Mouse (Mus musculus) midbrain, embryonic 11.5 days (tissue): ENCODE data around the gene Rabif. TPM values are rescaled to one million over a fixed set of nuclear protein-coding genes. Genes with fewer than 3 reads are reported as not detected.
"Not testable (repeated sequence)": the region's sequence is repeated elsewhere in the genome, so short reads cannot be mapped to it uniquely, and the experiment has no call there.

Experiments
- ATAC-seq: fragments of 200-750 bp; cut with Nextera tagmentation; 2 replicates; pipeline ENCODE4 v1.8.0; 2017; ENCODE audit warnings: moderate TSS enrichment, moderate library complexity; ENCODE audit not compliant: low FRiP score
- DNase-seq: peaks from one replicate; pipeline ENCODE4 v3.0.0; 2015; ENCODE audit warnings: low spot score; ENCODE audit errors: missing footprints
- H3K27ac ChIP-seq: fragments of 300-500 bp; sonication (generic); 2 replicates; pipeline ENCODE4 v1.5.1; 2014; ENCODE audit warnings: low read depth, low read length
- H3K27me3 ChIP-seq: fragments of 300-500 bp; sonication (generic); 2 replicates; pipeline ENCODE4 v1.6.1; 2014; ENCODE audit warnings: mild to moderate bottlenecking, low read length, moderate library complexity, mixed read lengths; ENCODE audit not compliant: control insufficient read depth, insufficient read depth
- H3K36me3 ChIP-seq: fragments of 300-500 bp; sonication (generic); 2 replicates; pipeline ENCODE4 v1.6.1; 2014; ENCODE audit warnings: mild to moderate bottlenecking, low read length, moderate library complexity, mixed read lengths; ENCODE audit not compliant: control insufficient read depth, insufficient read depth
- H3K4me1 ChIP-seq: fragments of 300-500 bp; sonication (generic); 2 replicates; pipeline ENCODE4 v1.6.1; 2014; ENCODE audit warnings: low read length; ENCODE audit not compliant: control insufficient read depth, insufficient read depth
- H3K4me2 ChIP-seq: fragments of 300-500 bp; sonication (generic); 2 replicates; pipeline ENCODE4 v1.6.1; 2014; ENCODE audit warnings: mild to moderate bottlenecking, moderate library complexity
- H3K4me3 ChIP-seq: fragments of 300-500 bp; sonication (generic); 2 replicates; pipeline ENCODE4 v1.5.1; 2014; ENCODE audit warnings: low read depth, low read length
- H3K9ac ChIP-seq: fragments of 300-500 bp; sonication (generic); 2 replicates; pipeline ENCODE4 v1.6.1; 2014; ENCODE audit warnings: low read length
- H3K9me3 ChIP-seq: fragments of 300-500 bp; sonication (generic); 2 replicates; pipeline ENCODE4 v1.6.1; 2016; ENCODE audit warnings: low read length; ENCODE audit not compliant: control insufficient read depth
- WGBS: fragments of 180-500 bp; shearing (Covaris S2); extraction: QIAGEN DNeasy Blood & Tissue Kit; methylation state at CpG from one replicate; pipeline ENCODE4 v1.1.7; 2014; 5-methylcytosine and 5-hydroxymethylcytosine counted together
- polyA plus RNA-seq: library from polyadenylated mRNA; unstranded; fragments of >200 nt; fragmentation: Nextera tagmentation; extraction: Ambion mirVana; gene quantifications from 2 replicates; pipeline ENCODE4 v1.2.1, GENCODE M21; 2014

The Rabif gene
- polyA plus RNA-seq, 1 experiment from 2014 or later: 48.1 TPM

GRCm38 (mm10) chr1:134533710-134534109 is 39.3 kb downstream of the Rabif start:
- H3K36me3 ChIP-seq, H3K27me3 ChIP-seq, H3K9ac ChIP-seq, H3K4me3 ChIP-seq, DNase-seq, ATAC-seq, H3K4me2 ChIP-seq, H3K9me3 ChIP-seq, H3K27ac ChIP-seq, H3K4me1 ChIP-seq: not testable (repeated sequence)
- WGBS: 90% methylated on average over 10 of the region's 10 CpGs

GRCm38 (mm10) chr1:134535054-134535453 is 40.6 kb downstream of the Rabif start:
- Histone ChIP-seq H3K4me2 (no peak overlapping the region), H3K4me3 (no peak overlapping the region), H3K9ac (no peak overlapping the region), H3K36me3 (no peaks in the 10 kb centered on the region), H3K27ac (no peak overlapping the region), H3K4me1 (no peaks in the 10 kb centered on the region), H3K27me3 (no peaks in the 10 kb centered on the region), H3K9me3 (no peaks in the 10 kb centered on the region)
- ATAC-seq: no peak
- WGBS: 97% methylated on average over 1 of the region's 1 CpGs
- no peak for DNase-seq

GRCm38 (mm10) chr1:134535513-134535912 is 41.1 kb downstream of the Rabif start:
- ATAC-seq (no peak), DNase-seq (no peak)
- no peak overlapping the region for H3K4me3 ChIP-seq
- H3K4me1 ChIP-seq: no peaks in the 10 kb centered on the region
- no peaks in the 10 kb centered on the region for H3K36me3 ChIP-seq
- no peak overlapping the region for H3K27ac ChIP-seq
- H3K27me3 ChIP-seq: no peaks in the 10 kb centered on the region
- no peak overlapping the region for H3K9ac ChIP-seq
- H3K4me2 ChIP-seq: no peak overlapping the region
- H3K9me3 ChIP-seq: no peaks in the 10 kb centered on the region
- 74% methylated on average over 3 of the region's 3 CpGs for WGBS

GRCm38 (mm10) chr1:134540610-134541009 is 46.2 kb downstream of the Rabif start:
- no peaks in the 10 kb centered on the region for H3K36me3 ChIP-seq
- H3K4me2 ChIP-seq: no peak overlapping the region
- no peaks in the 10 kb centered on the region; the same call in 1 of the 2 replicates for H3K9me3 ChIP-seq
- H3K4me1 ChIP-seq: no peaks in the 10 kb centered on the region
- H3K9ac ChIP-seq: no peak overlapping the region
- H3K4me3 ChIP-seq: no peak overlapping the region
- no peak for ATAC-seq
- H3K27ac ChIP-seq: no peak overlapping the region
- 89% methylated on average over 10 of the region's 10 CpGs for WGBS
- no peaks in the 10 kb centered on the region for H3K27me3 ChIP-seq
- DNase-seq: no peak

GRCm38 (mm10) chr1:134548231-134548630 is 53.8 kb downstream of the Rabif start:
- H3K4me3 ChIP-seq: no peak overlapping the region
- no peak for DNase-seq
- WGBS: 77% methylated on average over 4 of the region's 4 CpGs
- ATAC-seq: no peak
- H3K9me3 ChIP-seq: no peaks in the 10 kb centered on the region; the same call in 1 of the 2 replicates
- no peak overlapping the region for H3K9ac ChIP-seq
- H3K36me3 ChIP-seq: no peaks in the 10 kb centered on the region
- H3K27me3 ChIP-seq: no peaks in the 10 kb centered on the region
- H3K27ac ChIP-seq: no peak overlapping the region
- no peak overlapping the region for H3K4me2 ChIP-seq
- H3K4me1 ChIP-seq: no peaks in the 10 kb centered on the region

GRCm38 (mm10) chr1:134549632-134550132 is 55.2 kb downstream of the Rabif start, which contains the start of gene Mgat4e:
Gene Mgat4e, minus strand, starts transcription at chr1:134549682.
- Histone ChIP-seq H3K4me1 (no peaks in the 10 kb centered on the region), H3K9me3 (no peaks in the 10 kb centered on the region; the same call in 1 of the 2 replicates), H3K9ac (no peak within 1 kb of the TSS), H3K4me2 (no peak within 1 kb of the TSS), H3K36me3 (no peaks in the 10 kb centered on the region), H3K4me3 (no peak within 1 kb of the TSS), H3K27me3 (no peaks in the 10 kb centered on the region), H3K27ac (no peak within 1 kb of the TSS)
- ATAC-seq (no peak), DNase-seq (peak; percentile 60)
- WGBS: 64% methylated on average over 7 of the region's 7 CpGs

- ATAC-seq: no peak
- no peak overlapping the region for H3K4me3 ChIP-seq
- DNase-seq: no peak
- H3K9ac ChIP-seq: no peak overlapping the region
- no peaks in the 10 kb centered on the region for H3K36me3 ChIP-seq
- H3K27me3 ChIP-seq: peaks cover 4% of the 10 kb centered on the region; the same call in 1 of the 2 replicates
- H3K9me3 ChIP-seq: no peaks in the 10 kb centered on the region
- no peak overlapping the region for H3K27ac ChIP-seq
- 93% methylated on average over 3 of the region's 3 CpGs for WGBS
- no peak overlapping the region for H3K4me2 ChIP-seq
- peaks cover 4% of the 10 kb centered on the region for H3K4me1 ChIP-seq
Measured at GRCm38 (mm10) chr1:134551869-134552268, 57.4 kb downstream of the Rabif start.

GRCm38 (mm10) chr1:134552396-134552795 is 57.9 kb downstream of the Rabif start:
- Histone ChIP-seq H3K9ac (no peak overlapping the region), H3K36me3 (no peaks in the 10 kb centered on the region), H3K4me3 (no peak overlapping the region), H3K27ac (no peak overlapping the region), H3K9me3 (no peaks in the 10 kb centered on the region), H3K4me1 (peaks cover 7% of the 10 kb centered on the region), H3K4me2 (no peak overlapping the region), H3K27me3 (peaks cover 4% of the 10 kb centered on the region; the same call in 1 of the 2 replicates)
- no peak for ATAC-seq
- DNase-seq: peak; percentile 4
- WGBS: 75% methylated on average over 3 of the region's 3 CpGs

GRCm38 (mm10) chr1:134555240-134555870 is 60.9 kb downstream of the Rabif start:
- ATAC-seq (no peak), DNase-seq (peak; percentile 84)
- Histone ChIP-seq H3K36me3 (no peaks in the 10 kb centered on the region), H3K9me3 (no peaks in the 10 kb centered on the region), H3K4me3 (no peak overlapping the region), H3K27ac (no peak overlapping the region), H3K9ac (no peak overlapping the region), H3K4me2 (peak overlapping the region; percentile 90; the same call in 1 of the 2 replicates), H3K27me3 (peaks cover 4% of the 10 kb centered on the region; the same call in 1 of the 2 replicates), H3K4me1 (peaks cover 7% of the 10 kb centered on the region)
- WGBS: 35% methylated on average over 13 of the region's 13 CpGs
